Mouse (Mus musculus) forebrain, embryonic 14.5 days (tissue): ENCODE data around the gene Pla2g7. TPM values are rescaled to one million over a fixed set of nuclear protein-coding genes. Genes with fewer than 3 reads are reported as not detected.

Experiments used
- ATAC-seq: fragments of 200-750 bp; cut with Nextera tagmentation; 2 replicates; pipeline ENCODE4 v1.8.0; 2017; ENCODE audit warnings: mild to moderate bottlenecking, moderate library complexity
- DNase-seq: peaks from one replicate; pipeline ENCODE4 v3.0.0-alpha.2; 2015; ENCODE audit warnings: low spot score
- H3K27ac ChIP-seq: fragments of 300-500 bp; sonication (generic); 2 replicates; pipeline ENCODE4 v1.5.1; 2014; ENCODE audit warnings: low read depth, mild to moderate bottlenecking, control low read depth, low read length, moderate library complexity
- H3K27me3 ChIP-seq: fragments of 300-500 bp; sonication (generic); replicated peaks from 2 replicates; pipeline ENCODE4 v1.6.1; 2014; ENCODE audit warnings: low read length, control low read depth, mixed read lengths; ENCODE audit not compliant: control insufficient read depth, insufficient read depth
- H3K36me3 ChIP-seq: fragments of 300-500 bp; sonication (generic); 2 replicates; pipeline ENCODE4 v1.6.1; 2014; ENCODE audit warnings: low read length, control low read depth; ENCODE audit not compliant: control insufficient read depth, insufficient read depth
- H3K4me1 ChIP-seq: fragments of 300-500 bp; sonication (generic); 2 replicates; pipeline ENCODE4 v1.6.1; 2014; ENCODE audit warnings: antibody characterized with exemption, low read length, control low read depth; ENCODE audit not compliant: control insufficient read depth, insufficient read depth
- H3K4me2 ChIP-seq: fragments of 300-500 bp; sonication (generic); 2 replicates; pipeline ENCODE4 v1.6.1; 2014; ENCODE audit warnings: mild to moderate bottlenecking, control low read depth, low read length
- H3K4me3 ChIP-seq: fragments of 300-500 bp; sonication (generic); 2 replicates; pipeline ENCODE4 v1.5.1; 2014; ENCODE audit warnings: low read depth, low read length, control low read depth
- H3K9ac ChIP-seq: fragments of 300-500 bp; sonication (generic); 2 replicates; pipeline ENCODE4 v1.6.1; 2014; ENCODE audit warnings: mild to moderate bottlenecking, low read length, control low read depth, moderate library complexity
- H3K9me3 ChIP-seq: fragments of 300-500 bp; sonication (generic); replicated peaks from 2 replicates; pipeline ENCODE4 v1.6.1; 2016; ENCODE audit warnings: low read length, control low read depth, mixed read lengths; ENCODE audit not compliant: control insufficient read depth
- WGBS: fragments of 180-500 bp; shearing (Covaris S2); extraction: QIAGEN DNeasy Blood & Tissue Kit; methylation state at CpG from one replicate; pipeline ENCODE4 v1.1.7; 2014; 5-methylcytosine and 5-hydroxymethylcytosine counted together
- polyA plus RNA-seq: library from polyadenylated mRNA; unstranded; fragments of >200 nt; fragmentation: Nextera tagmentation; extraction: Ambion mirVana; gene quantifications from 2 replicates; pipeline ENCODE4 v1.2.1, GENCODE M21; 2014

The Pla2g7 gene
- polyA plus RNA-seq, 1 experiment from 2014 or later = 4.0 TPM

- Histone ChIP-seq H3K9ac (peak overlapping the region; percentile 45), H3K27ac (no peak overlapping the region), H3K27me3 (no peaks in the 10 kb centered on the region), H3K4me1 (no peaks in the 10 kb centered on the region), H3K36me3 (no peaks in the 10 kb centered on the region), H3K4me2 (peak overlapping the region; percentile 61), H3K4me3 (peak overlapping the region; percentile 35), H3K9me3 (no peaks in the 10 kb centered on the region)
- 4% methylated on average over 12 of the region's 12 CpGs for WGBS
- peak; percentile 65 for ATAC-seq
- DNase-seq = peak; percentile 50
Observed at GRCm38 (mm10) chr17:43567593-43567991, 306 bp upstream of the Pla2g7 start.

GRCm38 (mm10) chr17:43569287-43569686, 1.4 kb downstream of the Pla2g7 start:
- Histone ChIP-seq H3K4me3 (no peak overlapping the region), H3K27me3 (no peaks in the 10 kb centered on the region), H3K9ac (no peak overlapping the region), H3K36me3 (no peaks in the 10 kb centered on the region), H3K4me2 (no peak overlapping the region), H3K27ac (no peak overlapping the region), H3K4me1 (peaks cover 5% of the 10 kb centered on the region), H3K9me3 (no peaks in the 10 kb centered on the region)
- 65% methylated on average over 7 of the region's 7 CpGs for WGBS
- ATAC-seq (no peak), DNase-seq (no peak)

GRCm38 (mm10) chr17:43573624-43574073, 5.8 kb downstream of the Pla2g7 start:
- Histone ChIP-seq H3K9ac (no peak overlapping the region), H3K4me2 (no peak overlapping the region), H3K4me1 (peaks cover 5% of the 10 kb centered on the region), H3K4me3 (no peak overlapping the region), H3K36me3 (no peaks in the 10 kb centered on the region), H3K9me3 (no peaks in the 10 kb centered on the region), H3K27ac (no peak overlapping the region), H3K27me3 (no peaks in the 10 kb centered on the region)
- ATAC-seq (peak; percentile 50; the same call in 1 of the 2 replicates), DNase-seq (no peak)
- WGBS = 9% methylated on average over 3 of the region's 3 CpGs

GRCm38 (mm10) chr17:43580456-43580855, 12.6 kb downstream of the Pla2g7 start:
- DNase-seq (no peak), ATAC-seq (no peak)

GRCm38 (mm10) chr17:43581012-43581467, 13.1 kb downstream of the Pla2g7 start:
- Histone ChIP-seq H3K27ac (no peak overlapping the region), H3K36me3 (no peaks in the 10 kb centered on the region), H3K4me3 (no peak overlapping the region), H3K9me3 (no peaks in the 10 kb centered on the region), H3K9ac (peak overlapping the region; percentile 43; the same call in 1 of the 2 replicates), H3K4me1 (no peaks in the 10 kb centered on the region), H3K4me2 (no peak overlapping the region), H3K27me3 (no peaks in the 10 kb centered on the region)
- WGBS = 41% methylated on average over 8 of the region's 8 CpGs
- DNase-seq = peak; percentile 22
- peak; percentile 57; the same call in 1 of the 2 replicates for ATAC-seq

More at GRCm38 (mm10) chr17:43580456-43580855, 12.6 kb downstream of the Pla2g7 start:
- no peaks in the 10 kb centered on the region for H3K4me1 ChIP-seq
- no peak overlapping the region for H3K27ac ChIP-seq
- H3K36me3 ChIP-seq = no peaks in the 10 kb centered on the region
- no peaks in the 10 kb centered on the region for H3K27me3 ChIP-seq
- peak overlapping the region; percentile 43; the same call in 1 of the 2 replicates for H3K9ac ChIP-seq
- H3K9me3 ChIP-seq = no peaks in the 10 kb centered on the region
- no peak overlapping the region for H3K4me3 ChIP-seq
- WGBS = 51% methylated on average over 3 of the region's 3 CpGs
- H3K4me2 ChIP-seq = no peak overlapping the region

- Histone ChIP-seq H3K4me2 (no peak overlapping the region), H3K27me3 (no peaks in the 10 kb centered on the region), H3K9me3 (no peaks in the 10 kb centered on the region), H3K4me3 (no peak overlapping the region), H3K9ac (no peak overlapping the region), H3K27ac (no peak overlapping the region), H3K4me1 (no peaks in the 10 kb centered on the region), H3K36me3 (no peaks in the 10 kb centered on the region)
- DNase-seq (no peak), ATAC-seq (no peak)
- 91% methylated on average over 7 of the region's 7 CpGs for WGBS
Observed at GRCm38 (mm10) chr17:43584771-43585170, 16.9 kb downstream of the Pla2g7 start.

- Histone ChIP-seq H3K36me3 (no peaks in the 10 kb centered on the region), H3K4me2 (no peak overlapping the region), H3K9ac (no peak overlapping the region), H3K27ac (no peak overlapping the region), H3K9me3 (no peaks in the 10 kb centered on the region), H3K4me3 (no peak overlapping the region), H3K27me3 (no peaks in the 10 kb centered on the region), H3K4me1 (no peaks in the 10 kb centered on the region)
- no peak for ATAC-seq
- DNase-seq = no peak
- 88% methylated on average over 2 of the region's 2 CpGs for WGBS
Observed at GRCm38 (mm10) chr17:43587278-43587677, 19.4 kb downstream of the Pla2g7 start.

- no peak for ATAC-seq
- H3K4me3 ChIP-seq = no peak overlapping the region
- no peak overlapping the region for H3K4me2 ChIP-seq
- no peak overlapping the region for H3K9ac ChIP-seq
- DNase-seq = no peak
- H3K27ac ChIP-seq = no peak overlapping the region
- no peaks in the 10 kb centered on the region for H3K9me3 ChIP-seq
- 92% methylated on average over 6 of the region's 6 CpGs for WGBS
- H3K27me3 ChIP-seq = no peaks in the 10 kb centered on the region
- no peaks in the 10 kb centered on the region for H3K4me1 ChIP-seq
- H3K36me3 ChIP-seq = no peaks in the 10 kb centered on the region
Observed at GRCm38 (mm10) chr17:43589750-43590149, 21.9 kb downstream of the Pla2g7 start.

GRCm38 (mm10) chr17:43590531-43590930, 22.6 kb downstream of the Pla2g7 start:
- Histone ChIP-seq H3K27me3 (no peaks in the 10 kb centered on the region), H3K9me3 (no peaks in the 10 kb centered on the region), H3K36me3 (no peaks in the 10 kb centered on the region), H3K4me3 (no peak overlapping the region), H3K4me2 (no peak overlapping the region), H3K4me1 (no peaks in the 10 kb centered on the region), H3K27ac (no peak overlapping the region), H3K9ac (no peak overlapping the region)
- DNase-seq (peak; percentile 14), ATAC-seq (no peak)
- WGBS = 77% methylated on average over 5 of the region's 5 CpGs
